Mouse (Mus musculus): ENCODE results near the gene Cdca4. TPM values are rescaled to one million over a fixed set of nuclear protein-coding genes. Genes with fewer than 3 reads are reported as not detected.
A peak's percentile ranks its signal among the peaks of the same experiment; 100 is the strongest.

The Cdca4 gene
- polyA plus RNA-seq (2012; fragmentation: generic; extraction: Trizol) = 21.5 TPM

- Histone ChIP-seq H3ac (ENCODE audit: control insufficient read depth, insufficient read length) (peak within 1 kb of the TSS; percentile 72), H3K4me2 (ENCODE audit: low read depth) (peak within 1 kb of the TSS; percentile 93), H3K4me3 (peak within 1 kb of the TSS; percentile 93), H3K36me3 (ENCODE audit: control insufficient read depth, insufficient read depth) (peaks cover 15% of the 10 kb centered on the region), H3K79me2 (ENCODE audit: control insufficient read depth, insufficient read depth) (peaks cover 68% of the 10 kb centered on the region), H3K27me3 (ENCODE audit: control insufficient read depth, insufficient read depth, insufficient read length) (no peaks in the 10 kb centered on the region)
- TF ChIP-seq CEBPB (IDR thresholded peaks at IDR 0.05; ENCODE audit: insufficient read depth, poor library complexity, severe bottlenecking) (no peak), SRF (IDR thresholded peaks at IDR 0.05; ENCODE audit: control insufficient read depth, insufficient read length, low read depth) (peak; percentile 28), POLR2AphosphoS2 (IDR thresholded peaks at IDR 0.05; ENCODE audit: insufficient read length, low read depth) (peak; percentile 89), E2F4 (IDR thresholded peaks at IDR 0.05; ENCODE audit: insufficient read depth) (peak; percentile 80), POLR2A (IDR thresholded peaks at IDR 0.05; ENCODE audit: insufficient read length, low read depth) (peak; percentile 87)
Observed at GRCm38 (mm10) chr12:112829244-112829864, at the start of gene Cdca4. Gene Cdca4 (minus strand): TSS chr12:112829423.

- no peaks in the 10 kb centered on the region for H3K27me3 ChIP-seq (ENCODE audit: control insufficient read depth, insufficient read depth, insufficient read length)
- H3K4me3 ChIP-seq = no peak overlapping the region
- TF ChIP-seq TCF12 (IDR thresholded peaks at IDR 0.05; ENCODE audit: insufficient read depth, poor library complexity, severe bottlenecking) (no peak), USF1 (IDR thresholded peaks at IDR 0.05; ENCODE audit: low read depth) (no peak), TCF3 (IDR thresholded peaks at IDR 0.05; ENCODE audit: insufficient read length, low read depth) (no peak), MYOD1 (IDR thresholded peaks at IDR 0.05; ENCODE audit: control insufficient read depth in 1 of 3, insufficient read length in 2 of 3, low read depth in 2 of 3) (no peak), SRF (IDR thresholded peaks at IDR 0.05; ENCODE audit: control insufficient read depth, insufficient read length, low read depth) (no peak), POLR2A (IDR thresholded peaks at IDR 0.05; ENCODE audit: insufficient read length, low read depth) (no peak), REST (IDR thresholded peaks at IDR 0.05; ENCODE audit: insufficient read depth, insufficient read length) (no peak), E2F4 (IDR thresholded peaks at IDR 0.05; ENCODE audit: insufficient read depth) (no peak), POLR2AphosphoS2 (IDR thresholded peaks at IDR 0.05; ENCODE audit: insufficient read length, low read depth) (no peak), CEBPB (IDR thresholded peaks at IDR 0.05; ENCODE audit: insufficient read depth, poor library complexity, severe bottlenecking) (no peak), MYOG (IDR thresholded peaks at IDR 0.05; ENCODE audit: control insufficient read depth in 1 of 3, insufficient read depth in 1 of 3, insufficient read length in 2 of 3, low read depth in 2 of 3) (no peak)
Observed at GRCm38 (mm10) chr12:112877607-112878020, 48.4 kb upstream of the Cdca4 start.

GRCm38 (mm10) chr12:112877073-112877576 lies 47.9 kb upstream of the Cdca4 start:
- Histone ChIP-seq H3K79me2 (ENCODE audit: control insufficient read depth, insufficient read depth) (no peaks in the 10 kb centered on the region), H3K36me3 (ENCODE audit: control insufficient read depth, insufficient read depth) (no peaks in the 10 kb centered on the region), H3K4me2 (ENCODE audit: low read depth) (no peak overlapping the region), H3ac (ENCODE audit: control insufficient read depth, insufficient read length) (no peak overlapping the region), H3K27me3 (ENCODE audit: control insufficient read depth, insufficient read depth, insufficient read length) (no peaks in the 10 kb centered on the region), H3K4me3 (no peak overlapping the region)
- TF ChIP-seq POLR2A (IDR thresholded peaks at IDR 0.05; ENCODE audit: insufficient read length, low read depth) = no peak
- no peak for TF ChIP-seq USF1 (IDR thresholded peaks at IDR 0.05; ENCODE audit: low read depth)
- TF ChIP-seq E2F4 (IDR thresholded peaks at IDR 0.05; ENCODE audit: insufficient read depth) = no peak
- no peak for TF ChIP-seq MYOG (IDR thresholded peaks at IDR 0.05; ENCODE audit: control insufficient read depth in 1 of 3, insufficient read depth in 1 of 3, insufficient read length in 2 of 3, low read depth in 2 of 3)
- no peak for TF ChIP-seq TCF12 (IDR thresholded peaks at IDR 0.05; ENCODE audit: insufficient read depth, poor library complexity, severe bottlenecking)

More at GRCm38 (mm10) chr12:112877607-112878020, 48.4 kb upstream of the Cdca4 start:
- no peak overlapping the region for H3ac ChIP-seq (ENCODE audit: control insufficient read depth, insufficient read length)
- H3K4me2 ChIP-seq (ENCODE audit: low read depth) = no peak overlapping the region
- H3K79me2 ChIP-seq (ENCODE audit: control insufficient read depth, insufficient read depth) = no peaks in the 10 kb centered on the region
- H3K36me3 ChIP-seq (ENCODE audit: control insufficient read depth, insufficient read depth) = no peaks in the 10 kb centered on the region

GRCm38 (mm10) chr12:112876332-112877072 lies 47.3 kb upstream of the Cdca4 start:
- H3K27me3 ChIP-seq (ENCODE audit: control insufficient read depth, insufficient read depth, insufficient read length) = no peaks in the 10 kb centered on the region

More at GRCm38 (mm10) chr12:112876332-112877072, 47.3 kb upstream of the Cdca4 start:
- H3K79me2 ChIP-seq (ENCODE audit: control insufficient read depth, insufficient read depth) = no peaks in the 10 kb centered on the region
- H3ac ChIP-seq (ENCODE audit: control insufficient read depth, insufficient read length) = no peak overlapping the region
- no peak overlapping the region for H3K4me3 ChIP-seq
- peak overlapping the region; percentile 85 for H3K4me2 ChIP-seq (ENCODE audit: low read depth)
- TF ChIP-seq TCF3 (IDR thresholded peaks at IDR 0.05; ENCODE audit: insufficient read length, low read depth) (no peak), POLR2AphosphoS2 (IDR thresholded peaks at IDR 0.05; ENCODE audit: insufficient read length, low read depth) (no peak), USF1 (IDR thresholded peaks at IDR 0.05; ENCODE audit: low read depth) (no peak), MAX (IDR thresholded peaks at IDR 0.05; ENCODE audit: low read depth) (no peak), MYOD1 (IDR thresholded peaks at IDR 0.05; ENCODE audit: control insufficient read depth in 1 of 3, insufficient read length in 2 of 3, low read depth in 2 of 3) (peak in 2 of 3 experiments; percentile 27 to 67), MYOG (IDR thresholded peaks at IDR 0.05; ENCODE audit: control insufficient read depth in 1 of 3, insufficient read depth in 1 of 3, insufficient read length in 2 of 3, low read depth in 2 of 3) (peak in 2 of 3 experiments; percentile 22 to 75), POLR2A (IDR thresholded peaks at IDR 0.05; ENCODE audit: insufficient read length, low read depth) (peak; percentile 59), CEBPB (IDR thresholded peaks at IDR 0.05; ENCODE audit: insufficient read depth, poor library complexity, severe bottlenecking) (no peak)
- H3K36me3 ChIP-seq (ENCODE audit: control insufficient read depth, insufficient read depth) = no peaks in the 10 kb centered on the region

All from myocyte (in vitro differentiated cells).